17 mouse cellular contexts compared by ENCODE assay signal in genomic region chr6:39061180-39061579, GRCm38 (mm10). TPM values are rescaled to one million over a fixed set of nuclear protein-coding genes. Genes with fewer than 3 reads are reported as not detected.
A peak's percentile ranks its signal among the peaks of the same experiment; 100 is the strongest.
DNase-seq lines count a peak whose midpoint lies in the region; ATAC-seq and TF ChIP-seq lines count a peak whose summit lies in the region.
"Had no signal": no experiment of that assay in that cellular context is flagged by ENCODE, and none has a peak within 500 bp of the region (broad histone marks: within the 10 kb centered on the region; RNA-seq: fewer than 3 reads in every experiment).

No protein-coding gene starts in this region.

- H3K36me3 ChIP-seq in hindbrain, embryonic 11.5 days (ENCODE audit: control insufficient read depth, insufficient read depth, low read length) = no peaks in the 10 kb centered on the region
- H3K36me3 ChIP-seq in hindbrain, postnatal 0 days (ENCODE audit: insufficient read depth, low read length) = no peaks in the 10 kb centered on the region
- no peaks in the 10 kb centered on the region for H3K36me3 ChIP-seq in neural tube, embryonic 11.5 days (ENCODE audit: control insufficient read depth, insufficient read depth, low read length)
- H3K36me3 ChIP-seq in midbrain, embryonic 12.5 days = no peaks in the 10 kb centered on the region
- H3K36me3 ChIP-seq: embryonic facial prominence, embryonic 12.5 days; heart, embryonic 12.5 days; limb, embryonic 15.5 days had no signal

- peak; percentile 64 for ATAC-seq in hindbrain, embryonic 11.5 days (ENCODE audit: low FRiP score)
- ATAC-seq in hindbrain, postnatal 0 days = no peak
- ATAC-seq in neural tube, embryonic 11.5 days (ENCODE audit: insufficient read depth, low FRiP score, low TSS enrichment) = peak; percentile 50; the same call in 1 of the 2 replicates
- ATAC-seq in midbrain, embryonic 12.5 days (ENCODE audit: low FRiP score, low read depth) = 0 out of 2 replicates have a peak, but pooled peaks have one; percentile 27
- ATAC-seq in erythroid progenitor cell, adult 5-6 weeks (replicated peaks; ENCODE audit: low FRiP score, poor library complexity, severe bottlenecking) = no peak
- ATAC-seq: Patski had no signal

- H3K4me1 ChIP-seq in hindbrain, embryonic 11.5 days (replicated peaks; ENCODE audit: control insufficient read depth, insufficient read depth, low read length) = peaks cover 3% of the 10 kb centered on the region; the same call in 1 of the 2 replicates
- H3K4me1 ChIP-seq in hindbrain, postnatal 0 days (ENCODE audit: insufficient read depth, low read length) = no peaks in the 10 kb centered on the region
- peaks cover 10% of the 10 kb centered on the region for H3K4me1 ChIP-seq in neural tube, embryonic 11.5 days (ENCODE audit: control insufficient read depth, insufficient read depth, low read length)
- peaks cover 9% of the 10 kb centered on the region for H3K4me1 ChIP-seq in midbrain, embryonic 12.5 days

- H3K9me3 ChIP-seq in hindbrain, embryonic 11.5 days (ENCODE audit: control insufficient read depth, low read length) = no peaks in the 10 kb centered on the region
- H3K9me3 ChIP-seq in hindbrain, postnatal 0 days (ENCODE audit: low read length) = no peaks in the 10 kb centered on the region
- H3K9me3 ChIP-seq in neural tube, embryonic 11.5 days (ENCODE audit: control insufficient read depth, low read length) = no peaks in the 10 kb centered on the region
- H3K9me3 ChIP-seq in midbrain, embryonic 12.5 days = no peaks in the 10 kb centered on the region
- H3K9me3 ChIP-seq: embryonic facial prominence, embryonic 12.5 days; heart, embryonic 12.5 days; limb, embryonic 15.5 days had no signal

- H3K27ac ChIP-seq in hindbrain, embryonic 11.5 days (ENCODE audit: low read depth, low read length) = no peak overlapping the region
- no peak overlapping the region for H3K27ac ChIP-seq in hindbrain, postnatal 0 days
- H3K27ac ChIP-seq in neural tube, embryonic 11.5 days (ENCODE audit: low read depth, low read length) = 0 out of 2 replicates have a peak overlapping the region, but pooled peaks have one; percentile 20
- peak overlapping the region; percentile 32; the same call in 1 of the 2 replicates for H3K27ac ChIP-seq in midbrain, embryonic 12.5 days (replicated peaks)
- H3K27ac ChIP-seq: embryonic facial prominence, embryonic 12.5 days; limb, embryonic 15.5 days had no signal

- intact Hi-C loops in left cerebral cortex, postnatal 14 days (cut with DNase I) = no loop called here

- WGBS in hindbrain, embryonic 11.5 days = 46% methylated on average over 4 of the region's 4 CpGs
- 38% methylated on average over 4 of the region's 4 CpGs for WGBS in hindbrain, postnatal 0 days
- whole genome bisulfite sequencing in neural tube, embryonic 11.5 days = 40% methylated on average over 4 of the region's 4 CpGs
- 31% methylated on average over 4 of the region's 4 CpGs for WGBS in midbrain, embryonic 12.5 days

- no peaks in the 10 kb centered on the region for H3K27me3 ChIP-seq in hindbrain, embryonic 11.5 days (ENCODE audit: control insufficient read depth, insufficient read depth, low read length)
- no peaks in the 10 kb centered on the region for H3K27me3 ChIP-seq in hindbrain, postnatal 0 days (ENCODE audit: insufficient read depth, low read length)
- no peaks in the 10 kb centered on the region for H3K27me3 ChIP-seq in neural tube, embryonic 11.5 days (ENCODE audit: control insufficient read depth, insufficient read depth, low read length)
- no peaks in the 10 kb centered on the region for H3K27me3 ChIP-seq in midbrain, embryonic 12.5 days
- H3K27me3 ChIP-seq: embryonic facial prominence, embryonic 12.5 days; heart, embryonic 12.5 days; limb, embryonic 15.5 days; Patski had no signal

- peak; percentile 21 for DNase-seq in hindbrain, embryonic 11.5 days (ENCODE audit: low spot score)
- no peak for DNase-seq in hindbrain, postnatal 0 days (ENCODE audit: low spot score)
- peak; percentile 33 for DNase-seq in neural tube, embryonic 11.5 days (ENCODE audit: low spot score)
- no peak for DNase-seq in neural tube, embryonic 10.5 days (ENCODE audit: extremely low spot score, low spot score)
- no peak for DNase-seq in left cerebral cortex, postnatal 14 days (ENCODE audit: low spot score in 2 of 2)
- DNase-seq in thymus, postnatal 0 days (ENCODE audit: low spot score) = no peak
- DNase-seq: B cell, adult 2 months; cerebellum, postnatal 10 days; kidney, adult 8-10 months; right cerebral cortex, adult 18-20 months; thymus, postnatal 4 days had no signal

- no peak overlapping the region for H3K4me2 ChIP-seq in hindbrain, embryonic 11.5 days (replicated peaks; ENCODE audit: low read depth, low read length)
- no peak overlapping the region for H3K4me2 ChIP-seq in hindbrain, postnatal 0 days (ENCODE audit: low read depth, low read length)
- H3K4me2 ChIP-seq in neural tube, embryonic 11.5 days (ENCODE audit: low read depth) = no peak overlapping the region
- no peak overlapping the region for H3K4me2 ChIP-seq in midbrain, embryonic 12.5 days (replicated peaks)
- H3K4me2 ChIP-seq: embryonic facial prominence, embryonic 12.5 days; heart, embryonic 12.5 days; limb, embryonic 15.5 days had no signal

- TF ChIP-seq CTCF in hindbrain, postnatal 0 days (IDR thresholded peaks at IDR 0.05; ENCODE audit: low read depth) = no peak

- no peak overlapping the region for H3K9ac ChIP-seq in hindbrain, embryonic 11.5 days (ENCODE audit: low read depth, low read length)
- H3K9ac ChIP-seq in hindbrain, postnatal 0 days (replicated peaks; ENCODE audit: low read length) = no peak overlapping the region
- H3K9ac ChIP-seq in neural tube, embryonic 11.5 days (ENCODE audit: low read length) = no peak overlapping the region
- H3K9ac ChIP-seq in midbrain, embryonic 12.5 days (replicated peaks) = no peak overlapping the region
- H3K9ac ChIP-seq: embryonic facial prominence, embryonic 12.5 days; heart, embryonic 12.5 days; limb, embryonic 15.5 days had no signal

- H3K4me3 ChIP-seq in hindbrain, embryonic 11.5 days (ENCODE audit: low read depth, low read length) = no peak overlapping the region
- no peak overlapping the region for H3K4me3 ChIP-seq in hindbrain, postnatal 0 days (ENCODE audit: low read length)
- no peak overlapping the region for H3K4me3 ChIP-seq in neural tube, embryonic 11.5 days (ENCODE audit: low read depth, low read length)
- H3K4me3 ChIP-seq in midbrain, embryonic 12.5 days = no peak overlapping the region
- H3K4me3 ChIP-seq: embryonic facial prominence, embryonic 12.5 days; heart, embryonic 12.5 days; limb, embryonic 15.5 days had no signal

RNA-seq across cellular contexts. Expression of gene Parp12, which starts 57.0 kb away (rescaled TPM):
- polyA plus RNA-seq in hindbrain, embryonic 11.5 days (2014; fragmentation: Nextera tagmentation; extraction: Ambion mirVana) = 3.2 and 4.2 TPM in 2 replicates
- total RNA-seq in hindbrain, postnatal 0 days (2014; rRNA removed) = 8.7 and 11.5 TPM in 2 replicates
- 3.5 and 4.6 TPM in 2 replicates for polyA plus RNA-seq in hindbrain, postnatal 0 days (2015; fragmentation: Nextera tagmentation; extraction: Ambion mirVana)
- 3.4 and 3.7 TPM in 2 replicates for polyA plus RNA-seq in neural tube, embryonic 11.5 days (2014; fragmentation: Nextera tagmentation; extraction: Ambion mirVana)
- polyA plus RNA-seq in midbrain, embryonic 12.5 days (2016; fragmentation: Nextera tagmentation; extraction: Ambion mirVana) = 3.0 and 4.7 TPM in 2 replicates
- 17.6 and 21.3 TPM in 2 replicates for total RNA-seq in erythroid progenitor cell, adult 5-6 weeks (2015; ENCODE audit: low replicate concordance)
- 16.9 and 30.9 TPM in 2 replicates for total RNA-seq in erythroid progenitor cell, adult 5-6 weeks (2017; ENCODE audit: low replicate concordance)
- 1 to 10 TPM; 3.3 to 3.6 TPM for total RNA-seq in left cerebral cortex, postnatal 14 days (2021)
- polyA plus RNA-seq in thymus, postnatal 0 days (2015; fragmentation: Nextera tagmentation; extraction: Ambion mirVana) = 10.3 and 10.8 TPM in 2 replicates

Comparison
In these comparisons a context has a peak if more than half of its experiments do, and no peak if none do; other contexts are left out.
1. ATAC-seq: peak in hindbrain, embryonic 11.5 days (single experiment), neural tube, embryonic 11.5 days (single experiment) and midbrain, embryonic 12.5 days (single experiment); none in hindbrain, postnatal 0 days (single experiment) and erythroid progenitor cell, adult 5-6 weeks (single experiment).
2. DNase-seq: peak in hindbrain, embryonic 11.5 days (single experiment) and neural tube, embryonic 11.5 days (single experiment); none in hindbrain, postnatal 0 days (single experiment), neural tube, embryonic 10.5 days (single experiment), left cerebral cortex, postnatal 14 days (0 of 2) and thymus, postnatal 0 days (single experiment).
3. H3K27ac ChIP-seq: peak in neural tube, embryonic 11.5 days (single experiment) and midbrain, embryonic 12.5 days (single experiment); none in hindbrain, embryonic 11.5 days (single experiment) and hindbrain, postnatal 0 days (single experiment).